Mouse (Mus musculus): ENCODE measurements at regions not wholly inside any gene's neighbourhood (a gene's known extent, or its start where the extent isn't known, plus 50 kb on each side); places are given as distances from the start of the nearest gene placed in this dataset.

GRCm38 (mm10) chr7:93026231-93026630 is 53.4 kb upstream of the Fam181b start:
- TF ChIP-seq CTCF (IDR thresholded peaks at IDR 0.05; ENCODE audit: low read depth), result no peak
- no peak for TF ChIP-seq EP300 (optimal IDR thresholded peaks at IDR 0.05)

Data from stomach, postnatal 0 days (tissue).